Mouse (Mus musculus): Measurements from ENCODE around the gene Mthfr. TPM values are rescaled to one million over a fixed set of nuclear protein-coding genes. Genes with fewer than 3 reads are reported as not detected.

Mthfr gene
- polyA plus RNA-seq (2012; rRNA removed): 38.6 and 39.4 TPM in 2 replicates

GRCm38 (mm10) chr4:148038600-148039253, at the start of gene Mthfr, which contains the start of gene Clcn6:
Gene Mthfr, plus strand, starts transcription at chr4:148039077.
Gene Clcn6, minus strand, starts transcription at chr4:148038821.
- DNase-seq (ENCODE audit: low read depth): peak; percentile 100
- no peak for TF ChIP-seq CTCF (IDR thresholded peaks at IDR 0.05; ENCODE audit: borderline replicate concordance, extremely low read depth, insufficient read depth, insufficient read length)
- peak; percentile 58; the same call in 1 of the 2 replicates for TF ChIP-seq POLR2A (IDR thresholded peaks at IDR 0.05; ENCODE audit: borderline replicate concordance, extremely low read depth, insufficient read depth, insufficient read length, poor library complexity, severe bottlenecking)

GRCm38 (mm10) chr4:147993571-147994095, 45.2 kb upstream of the Mthfr start:
- TF ChIP-seq POLR2A (IDR thresholded peaks at IDR 0.05; ENCODE audit: borderline replicate concordance, extremely low read depth, insufficient read depth, insufficient read length, poor library complexity, severe bottlenecking) (no peak), CTCF (IDR thresholded peaks at IDR 0.05; ENCODE audit: borderline replicate concordance, extremely low read depth, insufficient read depth, insufficient read length) (no peak)
- DNase-seq (ENCODE audit: low read depth): no peak

- DNase-seq (ENCODE audit: low read depth): no peak
- TF ChIP-seq POLR2A (IDR thresholded peaks at IDR 0.05; ENCODE audit: borderline replicate concordance, extremely low read depth, insufficient read depth, insufficient read length, poor library complexity, severe bottlenecking): no peak
- TF ChIP-seq CTCF (IDR thresholded peaks at IDR 0.05; ENCODE audit: borderline replicate concordance, extremely low read depth, insufficient read depth, insufficient read length): no peak
These were observed 43.6 kb upstream of the Mthfr start for GRCm38 (mm10) chr4:147995311-147995710.

GRCm38 (mm10) chr4:148000202-148000772, 38.6 kb upstream of the Mthfr start, which contains the start of gene Nppa:
Gene Nppa, plus strand, starts transcription at chr4:148000722.
- DNase-seq (ENCODE audit: low read depth): peak; percentile 63
- TF ChIP-seq POLR2A (IDR thresholded peaks at IDR 0.05; ENCODE audit: borderline replicate concordance, extremely low read depth, insufficient read depth, insufficient read length, poor library complexity, severe bottlenecking) (no peak), CTCF (IDR thresholded peaks at IDR 0.05; ENCODE audit: borderline replicate concordance, extremely low read depth, insufficient read depth, insufficient read length) (no peak)

GRCm38 (mm10) chr4:148001013-148001789, 37.7 kb upstream of the Mthfr start:
- no peak for TF ChIP-seq CTCF (IDR thresholded peaks at IDR 0.05; ENCODE audit: borderline replicate concordance, extremely low read depth, insufficient read depth, insufficient read length)
- TF ChIP-seq POLR2A (IDR thresholded peaks at IDR 0.05; ENCODE audit: borderline replicate concordance, extremely low read depth, insufficient read depth, insufficient read length, poor library complexity, severe bottlenecking): no peak
- peak; percentile 62 for DNase-seq (ENCODE audit: low read depth)

- TF ChIP-seq CTCF (IDR thresholded peaks at IDR 0.05; ENCODE audit: borderline replicate concordance, extremely low read depth, insufficient read depth, insufficient read length) (no peak), POLR2A (IDR thresholded peaks at IDR 0.05; ENCODE audit: borderline replicate concordance, extremely low read depth, insufficient read depth, insufficient read length, poor library complexity, severe bottlenecking) (no peak)
These were observed 37.0 kb upstream of the Mthfr start for GRCm38 (mm10) chr4:148001866-148002265.

GRCm38 (mm10) chr4:148004361-148004760, 34.5 kb upstream of the Mthfr start:
- TF ChIP-seq CTCF (IDR thresholded peaks at IDR 0.05; ENCODE audit: borderline replicate concordance, extremely low read depth, insufficient read depth, insufficient read length): no peak
- TF ChIP-seq POLR2A (IDR thresholded peaks at IDR 0.05; ENCODE audit: borderline replicate concordance, extremely low read depth, insufficient read depth, insufficient read length, poor library complexity, severe bottlenecking): no peak
- no peak for DNase-seq (ENCODE audit: low read depth)

More at GRCm38 (mm10) chr4:148001866-148002265, 37.0 kb upstream of the Mthfr start:
- no peak for DNase-seq (ENCODE audit: low read depth)

GRCm38 (mm10) chr4:148008412-148008811, 30.5 kb upstream of the Mthfr start:
- DNase-seq (ENCODE audit: low read depth): peak; percentile 40
- TF ChIP-seq CTCF (IDR thresholded peaks at IDR 0.05; ENCODE audit: borderline replicate concordance, extremely low read depth, insufficient read depth, insufficient read length) (peak; percentile 67), POLR2A (IDR thresholded peaks at IDR 0.05; ENCODE audit: borderline replicate concordance, extremely low read depth, insufficient read depth, insufficient read length, poor library complexity, severe bottlenecking) (no peak)

- TF ChIP-seq POLR2A (IDR thresholded peaks at IDR 0.05; ENCODE audit: borderline replicate concordance, extremely low read depth, insufficient read depth, insufficient read length, poor library complexity, severe bottlenecking): no peak
- TF ChIP-seq CTCF (IDR thresholded peaks at IDR 0.05; ENCODE audit: borderline replicate concordance, extremely low read depth, insufficient read depth, insufficient read length): no peak
- DNase-seq (ENCODE audit: low read depth): no peak
These were observed 29.2 kb upstream of the Mthfr start for GRCm38 (mm10) chr4:148009641-148010040.

GRCm38 (mm10) chr4:148011332-148011731, 27.5 kb upstream of the Mthfr start:
- TF ChIP-seq CTCF (IDR thresholded peaks at IDR 0.05; ENCODE audit: borderline replicate concordance, extremely low read depth, insufficient read depth, insufficient read length) (no peak), POLR2A (IDR thresholded peaks at IDR 0.05; ENCODE audit: borderline replicate concordance, extremely low read depth, insufficient read depth, insufficient read length, poor library complexity, severe bottlenecking) (no peak)

GRCm38 (mm10) chr4:148012216-148012615, 26.7 kb upstream of the Mthfr start:
- TF ChIP-seq CTCF (IDR thresholded peaks at IDR 0.05; ENCODE audit: borderline replicate concordance, extremely low read depth, insufficient read depth, insufficient read length) (no peak), POLR2A (IDR thresholded peaks at IDR 0.05; ENCODE audit: borderline replicate concordance, extremely low read depth, insufficient read depth, insufficient read length, poor library complexity, severe bottlenecking) (no peak)
- DNase-seq (ENCODE audit: low read depth): no peak

More at GRCm38 (mm10) chr4:148011332-148011731, 27.5 kb upstream of the Mthfr start:
- DNase-seq (ENCODE audit: low read depth): no peak
